In the genomic region with DNA sequence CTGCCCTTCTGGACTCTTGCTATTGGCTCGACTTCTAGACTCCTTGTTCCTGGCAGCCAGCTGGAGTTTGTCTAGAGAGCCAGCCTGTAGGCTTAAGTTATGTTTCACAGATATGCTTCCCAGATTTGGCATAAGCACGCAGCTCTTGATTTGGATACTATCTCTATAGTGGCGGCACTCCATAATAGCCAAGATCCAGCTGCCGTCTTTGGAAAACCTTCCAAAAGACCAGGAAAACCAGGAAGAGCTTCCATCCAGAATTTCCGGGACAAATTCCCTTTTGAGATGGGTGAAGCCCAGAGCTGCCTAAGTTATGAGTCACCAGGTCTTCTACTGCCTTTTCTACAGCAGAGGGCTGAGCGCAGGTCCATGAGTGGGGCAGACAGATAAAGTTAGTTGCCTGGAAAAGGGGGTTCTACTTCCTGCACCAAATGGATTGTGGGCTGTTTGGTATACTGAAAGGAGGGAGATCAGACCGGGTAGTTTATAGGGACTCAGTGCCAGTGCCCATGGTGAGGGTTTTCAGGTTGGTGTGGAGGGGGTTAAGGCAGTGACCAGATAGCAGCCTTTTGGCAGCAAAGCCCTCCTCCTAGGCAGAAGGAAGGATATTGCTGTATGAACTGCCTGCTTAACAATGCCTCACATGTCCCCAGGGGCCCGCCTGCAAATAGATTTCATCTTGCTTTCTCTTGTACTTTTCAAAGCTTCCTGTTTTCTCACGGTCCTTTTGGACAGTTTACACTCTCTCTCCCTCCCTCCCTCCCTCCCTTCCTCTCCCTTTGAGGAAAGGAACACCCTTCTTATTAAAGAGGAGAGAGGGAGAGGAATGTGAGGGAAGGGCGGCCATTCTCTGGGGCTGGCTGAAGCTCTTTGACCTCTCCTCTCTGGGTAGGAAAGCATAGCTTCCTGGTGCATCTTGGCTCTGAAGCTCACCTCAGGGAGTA, we compare ENCODE assay signal across 8 mouse cellular contexts. TPM values are rescaled to one million over a fixed set of nuclear protein-coding genes. Genes with fewer than 3 reads are reported as not detected.
DNase-seq lines count a peak whose midpoint lies in the region; ATAC-seq and TF ChIP-seq lines count a peak whose summit lies in the region.
"Had no signal": no experiment of that assay in that cellular context is flagged by ENCODE, and none has a peak within 500 bp of the region (broad histone marks: within the 10 kb centered on the region; RNA-seq: fewer than 3 reads in every experiment).

No protein-coding gene starts in this region.

- POLR2A ChIA-PET in Patski (lab: Charles Lee) = interaction anchor here (1.0 kb wide), 1 partner anchor 43 kb away, joined by 3 read pairs; no protein-coding TSS in a partner anchor

- H3K9me3 ChIP-seq in heart, embryonic 11.5 days (replicated peaks; ENCODE audit: control insufficient read depth, low read length) = no peaks in the 10 kb centered on the region
- H3K9me3 ChIP-seq in kidney, embryonic 14.5 days (ENCODE audit: control insufficient read depth, low read length) = no peaks in the 10 kb centered on the region

- H3K27me3 ChIP-seq in Patski = no peaks in the 10 kb centered on the region
- no peaks in the 10 kb centered on the region for H3K27me3 ChIP-seq in heart, embryonic 11.5 days (ENCODE audit: control insufficient read depth, insufficient read depth, low read length)
- H3K27me3 ChIP-seq in kidney, embryonic 14.5 days (ENCODE audit: control insufficient read depth, insufficient read depth, low read length) = no peaks in the 10 kb centered on the region

- in situ Hi-C loops in Patski (cut with MboI; ENCODE audit: low pct_unique_long_range_greater_than_20kb) = no loop called here

- no peak overlapping the region for H3K4me3 ChIP-seq in brown adipose tissue, adult 24 weeks (ENCODE audit: insufficient read depth, low read depth, low read length)
- no peak overlapping the region for H3K4me3 ChIP-seq in heart, embryonic 11.5 days (ENCODE audit: low read depth, low read length)
- no peak overlapping the region for H3K4me3 ChIP-seq in kidney, embryonic 14.5 days (ENCODE audit: low read length)
- H3K4me3 ChIP-seq: erythroblast, embryonic 14.5 days had no signal

- CTCF ChIA-PET in Patski (lab: Charles Lee) = no interaction called here

- DNase-seq in Patski (ENCODE audit: low read depth, low spot score) = no peak
- peak; percentile 65 to 68 for DNase-seq in lung, adult 18-20 months
- DNase-seq in telencephalon, adult 2 months (ENCODE audit: low read depth, low spot score) = peak; percentile 62

- peak overlapping the region; percentile 31; the same call in 1 of the 2 replicates for H3K9ac ChIP-seq in heart, embryonic 11.5 days (ENCODE audit: low read depth, low read length)
- H3K9ac ChIP-seq in kidney, embryonic 14.5 days (ENCODE audit: low read depth, low read length) = no peak overlapping the region

- 36% methylated on average over 10 of the region's 10 CpGs for WGBS in heart, embryonic 11.5 days (ENCODE audit: insufficient replicate concordance)
- 42% methylated on average over 10 of the region's 10 CpGs for WGBS in kidney, embryonic 14.5 days

- 0 out of 2 replicates have a peak overlapping the region, but pooled peaks have one; percentile 1 for H3K4me2 ChIP-seq in heart, embryonic 11.5 days
- no peak overlapping the region for H3K4me2 ChIP-seq in kidney, embryonic 14.5 days (replicated peaks; ENCODE audit: low read depth, low read length)

- H3K36me3 ChIP-seq in heart, embryonic 11.5 days (ENCODE audit: control insufficient read depth, insufficient read depth, low read length) = no peaks in the 10 kb centered on the region
- no peaks in the 10 kb centered on the region for H3K36me3 ChIP-seq in kidney, embryonic 14.5 days (ENCODE audit: control insufficient read depth, insufficient read depth, low read length)

- peak; percentile 40 for ATAC-seq in Patski
- peak; percentile 62 for ATAC-seq in heart, embryonic 11.5 days (replicated peaks; ENCODE audit: insufficient number of reproducible peaks, low FRiP score, low TSS enrichment)
- peak; percentile 33; the same call in 1 of the 2 replicates for ATAC-seq in kidney, embryonic 14.5 days (ENCODE audit: low FRiP score, low TSS enrichment)
- ATAC-seq in cerebellum, adult (ENCODE audit: insufficient number of reproducible peaks, low FRiP score, low TSS enrichment) = no peak

- TF ChIP-seq CTCF in Patski (IDR thresholded peaks at IDR 0.05) = no peak

- peak overlapping the region; percentile 100 for H3K27ac ChIP-seq in brown adipose tissue, adult 24 weeks (replicated peaks; ENCODE audit: low read depth, low read length)
- peak overlapping the region; percentile 83 for H3K27ac ChIP-seq in heart, embryonic 11.5 days (ENCODE audit: low read depth, low read length)
- peak overlapping the region; percentile 93 for H3K27ac ChIP-seq in kidney, embryonic 14.5 days (ENCODE audit: low read depth, low read length)

- H3K4me1 ChIP-seq in brown adipose tissue, adult 24 weeks (ENCODE audit: control insufficient read depth, insufficient read depth, insufficient read length, low read length) = peaks cover 47% of the 10 kb centered on the region
- H3K4me1 ChIP-seq in heart, embryonic 11.5 days (ENCODE audit: control insufficient read depth, insufficient read depth, low read length) = peaks cover 32% of the 10 kb centered on the region
- H3K4me1 ChIP-seq in kidney, embryonic 14.5 days (ENCODE audit: control insufficient read depth, insufficient read depth, low read length) = peaks cover 35% of the 10 kb centered on the region

RNA-seq across cellular contexts. Expression of a gene that starts 53.9 kb away (rescaled TPM):
- polyA plus RNA-seq in Patski (2021) = 0.01 TPM
- 2.8 and 6.6 TPM in 2 replicates for polyA plus RNA-seq in brown adipose tissue, adult 24 weeks (2012; ENCODE audit: insufficient read depth, insufficient read length, missing spikeins)
- polyA plus RNA-seq in heart, embryonic 11.5 days (2014; fragmentation: Nextera tagmentation; extraction: Ambion mirVana) = 0.11 and 0.25 TPM in 2 replicates
- polyA plus RNA-seq in kidney, embryonic 14.5 days (2014; fragmentation: Nextera tagmentation; extraction: Ambion mirVana) = 0.83 and 1.6 TPM in 2 replicates
- polyA plus RNA-seq: erythroblast, embryonic 14.5 days had no signal
